Mouse (Mus musculus) ES-CJ7 (cell line): Measurements from ENCODE around the gene Recql.
"Not testable (repeated sequence)": the region's sequence is repeated elsewhere in the genome, so short reads cannot be mapped to it uniquely, and the experiment has no call there.

ENCODE experiments used
- DNase-seq: peaks from one replicate; pipeline ENCODE4 v3.0.0; 2011; ENCODE audit warnings: low read depth, low spot score

Gene Recql

DNA sequence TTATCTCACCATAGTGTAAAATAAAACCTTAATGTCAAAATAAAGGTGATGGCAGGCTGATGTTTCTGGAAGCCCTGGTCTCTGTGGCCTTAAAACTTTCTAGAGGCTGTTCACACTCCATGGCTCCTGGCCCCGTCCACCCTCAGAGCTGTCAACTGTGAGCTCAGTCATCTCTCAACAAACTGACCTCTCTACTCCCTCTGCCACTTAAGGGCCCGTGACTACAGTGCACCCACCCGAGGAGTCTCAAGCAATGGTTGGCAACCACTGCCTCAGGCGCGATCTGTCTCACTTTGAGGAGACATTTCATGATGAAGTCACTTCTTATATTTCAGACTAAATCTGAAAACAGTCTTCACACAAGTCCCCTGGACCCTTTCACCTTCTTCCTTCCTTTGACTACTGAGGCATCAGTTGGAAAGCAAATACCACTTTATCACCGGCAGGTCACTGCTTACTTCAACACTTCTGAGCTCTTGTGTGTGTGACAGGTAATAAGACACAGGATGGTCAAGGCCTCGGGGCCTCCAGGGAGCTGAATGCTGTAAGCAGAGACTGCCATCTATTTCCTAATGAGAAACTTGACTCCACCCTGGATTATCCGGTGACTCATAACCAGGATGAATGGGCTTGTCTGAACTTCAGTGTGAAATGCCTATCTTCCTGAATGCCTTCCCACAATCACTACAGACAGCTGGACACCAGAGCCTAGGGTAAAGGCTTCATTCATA is 21.0 kb downstream of the Recql start:
- no peak for DNase-seq

DNA sequence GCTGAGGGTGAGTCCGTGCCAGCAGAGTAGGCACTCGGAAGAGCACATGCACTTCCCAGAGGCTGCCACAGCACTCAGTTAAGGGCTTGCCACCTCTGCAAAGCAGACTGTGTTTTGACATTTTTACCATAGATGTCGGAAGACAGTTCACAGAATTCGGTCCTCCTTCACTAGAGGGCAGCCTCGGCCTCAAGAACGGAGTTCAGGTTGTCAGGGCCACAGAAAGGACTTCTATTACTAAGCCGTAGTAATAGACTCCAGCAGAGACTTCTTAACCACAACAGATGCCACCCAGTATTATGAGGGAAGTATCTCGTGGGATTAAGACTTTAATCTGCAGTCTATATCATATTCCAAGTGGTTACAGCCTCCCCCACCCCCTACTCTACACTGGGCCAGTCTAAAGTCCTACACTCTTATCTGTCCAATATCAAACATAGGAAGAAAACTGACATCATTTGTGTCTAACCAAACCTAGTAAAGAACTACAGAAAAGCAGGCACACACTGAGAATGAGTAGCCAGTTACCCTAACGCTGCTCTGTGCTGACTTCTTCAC is 23.8 kb downstream of the Recql start:
- DNase-seq, result peak; percentile 39

DNA sequence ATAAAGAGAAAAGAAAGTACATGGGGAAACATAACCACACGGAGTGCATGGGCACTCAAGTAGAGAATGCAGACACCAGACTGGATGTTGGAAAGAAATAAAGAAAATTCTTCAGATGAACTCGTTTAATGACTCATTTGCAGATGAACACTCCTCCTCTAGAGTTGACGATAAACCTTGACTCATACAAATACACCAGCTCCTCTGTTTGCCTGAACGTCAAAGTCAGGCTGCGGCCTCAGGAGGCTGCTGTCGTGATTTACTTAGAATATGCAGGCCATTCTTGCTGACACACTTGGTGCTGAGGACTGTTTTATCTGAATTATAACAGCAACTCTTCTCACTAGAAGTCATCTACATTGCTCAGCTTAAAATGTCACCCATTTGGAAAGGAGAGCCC is 24.9 kb downstream of the Recql start:
- no peak for DNase-seq

DNA sequence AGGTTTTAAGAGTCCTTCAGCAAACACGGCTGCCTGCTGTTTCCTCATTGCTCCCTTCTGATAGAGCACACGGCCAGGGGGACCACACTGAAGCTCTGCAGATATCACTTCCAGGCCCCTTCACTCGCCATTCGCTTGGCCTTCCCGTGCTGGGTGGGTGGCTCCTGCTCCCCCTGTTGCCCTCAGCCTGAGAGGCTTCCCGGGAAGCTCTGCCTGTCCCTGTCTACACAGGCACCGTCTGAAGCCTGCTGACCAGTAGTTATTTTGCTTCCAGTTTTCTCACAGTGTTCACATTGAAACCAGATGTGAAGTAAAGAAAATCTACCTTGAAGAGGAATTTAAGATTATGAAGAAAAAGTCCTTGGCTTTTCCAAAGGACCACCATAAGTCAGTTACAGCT is 29.8 kb downstream of the Recql start:
- no peak for DNase-seq

DNA sequence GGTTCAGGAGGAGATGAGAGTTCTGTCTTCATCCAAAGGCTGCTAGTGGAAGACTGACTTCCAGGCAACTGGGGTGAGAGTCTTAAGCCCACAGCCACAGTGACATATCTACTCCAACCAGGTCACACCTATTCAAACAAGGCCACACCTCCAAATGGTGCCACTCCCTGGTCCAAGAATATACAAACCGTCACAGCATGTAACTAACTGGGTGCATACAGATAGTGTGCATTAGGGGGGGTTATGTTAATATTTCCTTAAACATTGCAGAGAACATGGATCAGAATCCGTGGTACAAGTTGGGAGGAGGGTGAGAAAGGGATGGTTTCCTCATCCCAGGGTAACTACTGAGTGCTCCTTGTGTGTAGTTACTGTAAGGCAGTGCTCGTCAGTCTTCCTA is 34.8 kb downstream of the Recql start:
- not testable (repeated sequence) for DNase-seq

DNA sequence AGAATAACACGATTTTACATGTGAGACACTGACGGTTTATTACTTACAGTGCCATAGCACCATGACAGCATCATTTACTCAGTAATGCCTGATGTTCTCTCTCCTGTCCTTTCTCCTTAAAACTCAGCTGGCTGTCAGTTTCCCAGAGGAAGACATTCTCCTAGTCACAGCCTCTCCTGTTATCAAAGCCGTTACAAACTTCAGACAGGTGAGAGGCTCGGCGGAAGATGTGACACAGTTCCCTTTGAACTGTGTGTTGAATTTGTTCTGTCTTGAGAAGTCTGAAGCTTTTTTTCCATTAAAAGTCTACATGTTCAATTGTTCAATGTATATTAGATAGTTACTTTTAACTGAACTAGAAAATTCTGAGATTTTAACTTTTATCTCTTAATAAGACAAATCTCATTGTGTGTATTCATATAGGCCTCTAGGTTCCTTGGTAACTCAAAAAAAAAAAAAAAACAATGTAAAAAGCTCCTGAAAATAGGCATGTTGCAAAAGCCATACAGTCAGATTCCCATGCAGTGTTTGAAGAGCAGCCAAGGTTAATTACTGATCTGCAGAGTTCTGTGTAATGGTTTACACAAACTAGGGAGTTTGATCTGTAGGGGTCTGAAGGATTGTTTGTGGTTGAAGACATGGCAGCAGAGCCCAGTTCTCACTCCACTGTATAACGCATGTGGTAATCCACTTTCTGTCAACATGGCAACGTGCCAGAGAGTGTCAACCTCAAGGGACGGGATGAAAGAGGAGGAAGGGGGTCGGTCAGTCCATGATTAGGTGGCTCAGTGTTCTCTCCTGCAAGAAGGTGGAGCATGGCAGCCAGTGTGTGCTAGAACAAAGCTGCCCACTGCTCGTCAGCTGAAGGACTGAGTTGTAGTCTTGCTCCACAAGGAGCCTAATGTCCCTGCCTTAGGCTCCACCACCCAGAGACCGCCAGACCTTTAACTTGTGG is 39.2 kb downstream of the Recql start:
- no peak for DNase-seq

DNA sequence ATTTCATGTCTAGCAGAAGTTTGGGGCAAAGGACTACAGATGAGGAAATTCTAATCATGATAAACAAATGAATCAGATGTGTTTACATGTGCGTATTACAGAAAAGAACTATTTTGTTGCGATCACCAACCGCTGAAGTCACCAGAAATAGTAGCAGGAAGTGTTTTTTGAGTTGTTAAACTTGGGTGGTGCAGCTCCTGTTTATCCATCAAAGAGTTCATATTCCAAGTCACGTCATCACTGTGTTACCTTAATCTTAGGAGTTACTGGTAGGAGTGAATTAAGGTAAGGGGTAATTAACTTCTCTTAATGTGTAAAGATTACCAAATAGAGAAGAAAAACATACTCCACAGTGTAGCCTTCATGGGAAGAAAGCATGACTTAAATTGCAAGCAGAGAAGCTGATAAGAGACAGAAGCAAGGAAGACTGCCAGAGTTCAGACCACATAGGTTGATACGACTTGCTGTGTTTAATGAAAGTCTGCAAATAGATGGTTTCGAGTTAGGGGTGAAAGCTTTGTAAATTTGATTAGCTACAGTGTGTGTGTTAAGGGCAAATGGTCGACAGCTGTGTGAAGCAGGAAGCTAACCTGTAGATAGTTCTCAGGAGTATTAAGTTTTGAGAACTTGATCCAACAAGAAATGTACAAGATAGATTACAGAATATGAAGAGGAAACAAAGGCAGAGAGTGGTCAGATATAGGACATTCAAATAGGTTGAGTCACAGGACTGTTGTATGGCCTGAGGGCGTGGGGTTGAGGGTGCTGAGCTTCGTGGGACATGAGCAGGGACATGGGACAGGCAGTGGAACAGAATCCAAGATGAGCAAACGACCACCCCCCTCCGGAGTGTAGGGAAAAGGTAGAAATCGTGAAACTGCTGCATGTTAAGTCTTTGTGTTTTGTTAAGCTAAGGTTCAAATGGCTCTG is 40.4 kb downstream of the Recql start:
- DNase-seq, result no peak

DNA sequence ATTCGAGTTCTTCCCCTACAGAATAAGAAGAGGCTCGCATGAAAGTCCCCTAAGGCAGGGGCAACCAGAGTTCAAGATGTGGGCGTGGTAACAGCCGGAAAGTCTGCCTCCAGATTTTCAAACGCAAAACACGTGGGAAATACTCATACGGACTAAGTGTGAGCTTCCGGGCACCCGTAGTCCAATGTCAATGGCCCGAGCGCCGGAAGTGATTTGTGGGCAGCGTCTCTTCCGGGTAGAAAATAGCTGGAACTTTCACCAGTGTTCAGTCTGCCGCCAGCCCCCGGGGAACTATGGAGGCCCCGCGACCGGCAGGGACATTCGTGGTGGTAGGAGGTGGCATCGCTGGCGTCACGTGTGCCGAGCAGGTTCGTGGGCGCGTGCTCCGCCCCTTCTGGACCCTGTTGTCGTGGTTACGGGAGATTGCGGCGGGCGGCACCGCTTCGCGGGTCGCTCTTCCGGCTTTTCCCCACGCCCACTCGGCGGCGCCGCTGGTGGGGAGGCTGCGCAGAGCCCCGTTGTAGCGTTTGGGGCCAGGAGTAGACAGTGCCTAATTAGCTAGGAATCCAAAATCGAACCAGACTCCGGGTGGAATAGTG is 41.3 kb downstream of the Recql start, which contains the start of gene Pyroxd1:
Gene Pyroxd1 (plus strand): TSS at position 215 of the 599 bp plus-strand sequence.
- peak; percentile 98 for DNase-seq

DNA sequence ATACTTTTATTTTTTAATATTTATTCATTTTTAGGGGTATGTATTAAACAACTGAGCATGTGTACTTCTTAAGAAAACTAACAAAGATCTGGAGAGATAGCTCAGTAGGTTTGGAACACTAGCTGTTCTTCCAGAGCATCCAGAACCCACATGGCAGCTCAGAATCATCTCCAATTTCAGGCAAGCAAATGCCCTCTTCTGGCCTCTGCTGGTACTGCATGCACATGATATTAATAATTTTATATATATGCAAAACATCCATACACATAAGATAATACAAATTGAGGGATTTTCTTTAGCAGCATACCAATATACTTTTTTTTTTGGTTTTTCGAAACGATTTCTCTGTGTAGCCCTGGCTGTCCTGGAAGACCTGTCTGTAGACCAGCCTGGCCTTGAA is 43.3 kb downstream of the Recql start:
- DNase-seq, result peak; percentile 64

DNA sequence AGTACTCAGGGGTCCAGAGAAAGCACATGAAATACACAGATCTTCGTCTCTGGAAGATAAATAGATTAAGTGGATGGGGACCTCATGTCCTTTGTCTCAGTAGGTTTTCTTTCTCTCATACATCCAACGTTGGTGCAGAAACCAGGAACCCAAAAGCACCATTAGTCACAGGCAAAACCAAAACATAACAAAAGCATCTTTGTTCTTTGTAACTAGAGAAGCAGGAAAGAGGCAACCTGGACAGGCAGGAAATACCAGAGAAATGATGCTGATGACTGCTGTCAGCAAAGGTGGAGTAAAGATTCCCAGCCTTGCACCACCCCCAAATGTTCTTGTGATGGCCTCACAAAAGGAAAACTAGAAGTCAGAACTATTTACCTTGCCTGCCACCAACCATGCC is 47.3 kb downstream of the Recql start:
- DNase-seq, result no peak

DNA sequence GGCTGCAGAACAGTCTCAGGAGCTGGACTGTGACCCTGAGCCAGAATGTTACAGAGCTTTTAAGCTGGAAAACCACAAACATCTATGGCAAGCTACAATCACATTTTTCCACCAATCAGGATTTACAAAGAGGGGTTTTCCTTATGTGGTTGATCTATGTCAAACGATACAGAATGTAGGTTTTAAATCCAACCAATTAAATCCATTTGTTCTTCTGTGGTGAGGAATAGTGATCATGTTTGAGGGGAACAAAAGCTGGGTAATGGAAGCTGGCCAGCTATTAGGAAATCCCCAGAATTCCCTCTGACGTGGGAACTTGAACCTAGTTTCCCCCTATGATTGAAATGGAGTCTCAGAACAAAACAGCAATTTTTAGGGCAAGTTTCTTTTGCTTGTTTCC is 47.9 kb downstream of the Recql start:
- no peak for DNase-seq

DNA sequence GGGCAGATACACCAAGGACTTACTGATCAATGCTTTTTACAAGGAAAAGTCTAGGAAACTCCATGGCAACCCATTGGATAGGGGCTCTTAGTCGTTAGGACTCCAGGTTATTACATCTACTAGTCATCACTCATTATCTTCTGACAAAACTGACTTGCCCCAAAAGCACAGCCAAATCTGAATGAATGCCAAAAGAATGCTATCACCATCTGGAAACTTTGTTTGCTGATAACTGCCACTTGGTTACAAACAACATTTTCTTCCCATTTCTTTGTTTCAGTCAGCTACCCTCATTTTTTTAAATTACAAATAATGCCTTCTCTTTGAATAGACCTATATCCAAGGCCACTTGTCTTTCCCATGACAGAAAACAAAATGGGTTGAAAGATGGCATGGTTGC is 57.7 kb downstream of the Recql start:
- no peak for DNase-seq

DNA sequence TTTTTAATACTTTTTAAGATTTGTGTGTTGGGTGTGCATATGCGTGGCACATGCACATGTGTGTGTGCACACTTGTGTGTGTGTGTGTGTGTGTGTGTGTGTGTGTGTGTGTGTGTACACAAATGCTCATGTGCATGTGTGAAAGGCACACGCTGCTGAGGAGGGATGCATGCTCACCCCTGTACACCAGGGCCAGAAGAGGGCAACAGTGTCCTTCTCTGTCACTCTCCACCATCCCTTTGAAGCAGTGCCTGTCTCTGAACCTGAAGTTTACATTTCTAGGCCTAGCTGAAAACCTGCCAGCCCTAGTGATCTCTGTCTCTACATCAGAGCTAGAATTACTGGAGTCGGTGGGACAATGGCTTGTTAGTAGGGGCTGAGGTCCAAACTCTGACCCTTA is 60.3 kb downstream of the Recql start:
- DNase-seq, result no peak

DNA sequence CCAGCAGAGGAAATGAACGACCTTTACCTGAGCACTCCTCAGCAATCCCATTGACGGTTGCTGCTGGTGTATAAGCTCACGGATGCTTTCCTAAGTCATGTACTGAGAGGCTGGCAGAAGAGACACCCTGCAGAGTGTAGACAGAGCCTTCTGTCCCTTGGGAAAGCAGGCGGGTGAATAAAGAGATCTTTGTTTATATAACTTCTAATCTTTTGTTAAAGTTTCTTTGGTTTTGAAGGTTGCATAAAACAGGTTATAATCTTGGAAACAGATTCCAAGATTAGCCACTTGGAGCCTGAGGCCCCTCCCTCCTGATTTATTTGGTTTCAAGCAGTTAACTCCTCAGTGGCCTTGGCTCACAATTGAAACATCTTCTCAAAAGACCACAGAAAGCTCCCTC is 64.0 kb downstream of the Recql start, which contains the start of gene Slco1a5:
Gene Slco1a5 (minus strand): TSS at position 101 of the 400 bp plus-strand sequence.
- no peak for DNase-seq

DNA sequence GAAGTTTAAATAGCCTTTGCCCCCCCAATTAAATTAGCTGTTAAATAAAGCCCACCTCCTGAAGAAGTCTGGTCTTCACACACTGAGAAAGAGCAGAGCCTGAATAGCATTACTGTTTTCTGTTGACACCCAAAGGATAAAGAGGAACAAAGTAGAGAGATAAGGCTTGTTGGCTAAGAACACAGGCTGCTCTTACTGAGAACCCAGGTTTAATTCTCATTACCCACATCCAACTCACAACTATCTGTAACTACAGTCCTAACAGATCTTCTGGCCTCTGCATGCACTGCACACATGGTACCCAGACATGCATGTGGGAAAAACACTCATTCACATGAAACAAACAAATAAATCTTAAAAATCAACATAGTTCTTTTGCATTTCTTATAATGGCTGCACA is 69.8 kb downstream of the Recql start:
- no peak for DNase-seq

DNA sequence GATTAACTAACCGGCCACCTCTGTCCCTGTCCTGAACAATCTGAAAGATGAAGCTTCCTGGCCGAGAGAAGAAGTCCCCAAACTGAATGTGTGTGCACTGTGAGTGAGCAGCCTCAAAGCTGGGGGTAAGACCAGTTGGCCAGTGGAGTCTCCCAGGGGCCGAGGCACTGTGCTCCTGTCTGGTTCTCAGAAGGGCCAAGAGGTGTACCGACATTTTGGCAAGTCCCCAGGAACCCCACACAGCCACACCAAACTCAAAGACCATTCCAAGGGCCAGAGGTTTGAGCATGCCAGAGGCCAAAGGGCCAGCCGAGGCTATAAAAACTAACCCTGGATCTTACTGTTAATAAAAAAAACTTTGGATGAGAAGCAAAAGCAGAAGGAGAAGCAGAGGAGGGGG is 72.6 kb downstream of the Recql start:
- DNase-seq, result no peak

DNA sequence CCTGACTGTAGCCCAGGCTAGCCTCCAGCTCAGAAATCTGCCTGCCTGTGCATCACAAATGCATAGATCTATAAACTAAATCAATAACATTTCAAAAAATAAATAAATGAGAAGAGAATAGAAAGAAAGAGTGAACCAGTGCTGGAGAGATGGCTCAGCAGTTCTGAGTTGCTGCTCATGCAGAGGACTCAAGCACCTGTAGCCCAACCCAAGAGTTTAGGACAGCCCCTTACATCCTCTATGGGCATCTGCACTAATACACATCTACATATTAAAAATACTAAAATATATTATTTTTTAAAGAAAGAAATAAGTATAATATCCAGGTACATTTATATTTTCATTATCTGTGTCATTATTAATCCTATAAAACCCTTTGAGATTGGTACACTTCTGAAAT is 81.8 kb downstream of the Recql start:
- DNase-seq, result no peak
